In genomic region chrX:146558606-146559005, GRCm38 (mm10) we compare ENCODE assay signal across 22 mouse cellular contexts.
"Had no signal": no experiment of that assay in that cellular context is flagged by ENCODE, and none has a peak within 500 bp of the region (broad histone marks: within the 10 kb centered on the region; RNA-seq: fewer than 3 reads in every experiment).

No protein-coding gene starts in this region.

- H3K27me3 ChIP-seq: kidney, embryonic 15.5 days; limb, embryonic 13.5 days; liver, embryonic 12.5 days; liver, embryonic 15.5 days; lung, embryonic 15.5 days; megakaryocyte, embryonic 14.5 days; midbrain, embryonic 13.5 days; stomach, embryonic 15.5 days had no signal

- H3K4me3 ChIP-seq: kidney, embryonic 15.5 days; limb, embryonic 10.5 days; limb, embryonic 13.5 days; liver, embryonic 12.5 days; liver, embryonic 15.5 days; lung, embryonic 15.5 days; megakaryocyte, embryonic 14.5 days; midbrain, embryonic 10.5 days; midbrain, embryonic 13.5 days; stomach, embryonic 15.5 days had no signal

- H3K9me3 ChIP-seq: kidney, embryonic 15.5 days; limb, embryonic 10.5 days; limb, embryonic 13.5 days; liver, embryonic 12.5 days; liver, embryonic 15.5 days; lung, embryonic 15.5 days; megakaryocyte, embryonic 14.5 days; midbrain, embryonic 10.5 days; midbrain, embryonic 13.5 days; stomach, embryonic 15.5 days had no signal

- H3K27ac ChIP-seq: kidney, embryonic 15.5 days; limb, embryonic 10.5 days; limb, embryonic 13.5 days; liver, embryonic 12.5 days; liver, embryonic 15.5 days; lung, embryonic 15.5 days; midbrain, embryonic 10.5 days; midbrain, embryonic 13.5 days; stomach, embryonic 15.5 days had no signal

- ATAC-seq: intestine, postnatal 0 days; liver, embryonic 12.5 days; midbrain, embryonic 13.5 days had no signal

- DNase-seq: kidney, adult 8-10 months; kidney, postnatal 14 days; kidney, postnatal 4 days; layer of hippocampus, postnatal 36 days; liver; lung, adult 18-20 months; lung, postnatal 10 days; lung, postnatal 36 days; right cerebral cortex, postnatal 25 days; spleen, adult 18-20 months; thymus, postnatal 25 days had no signal

- H3K4me1 ChIP-seq: kidney, embryonic 15.5 days; limb, embryonic 10.5 days; limb, embryonic 13.5 days; liver, embryonic 12.5 days; liver, embryonic 15.5 days; lung, embryonic 15.5 days; megakaryocyte, embryonic 14.5 days; midbrain, embryonic 10.5 days; midbrain, embryonic 13.5 days; stomach, embryonic 15.5 days had no signal

- H3K36me3 ChIP-seq: kidney, embryonic 15.5 days; limb, embryonic 10.5 days; limb, embryonic 13.5 days; liver, embryonic 12.5 days; liver, embryonic 15.5 days; lung, embryonic 15.5 days; midbrain, embryonic 10.5 days; midbrain, embryonic 13.5 days; stomach, embryonic 15.5 days had no signal

- H3K4me2 ChIP-seq: kidney, embryonic 15.5 days; limb, embryonic 13.5 days; liver, embryonic 12.5 days; liver, embryonic 15.5 days; lung, embryonic 15.5 days; midbrain, embryonic 13.5 days; stomach, embryonic 15.5 days had no signal

- H3K9ac ChIP-seq: kidney, embryonic 15.5 days; limb, embryonic 13.5 days; liver, embryonic 12.5 days; liver, embryonic 15.5 days; lung, embryonic 15.5 days; midbrain, embryonic 13.5 days; stomach, embryonic 15.5 days had no signal
